Mouse (Mus musculus): ENCODE data around the gene Rapgef4.

Gene Rapgef4

DNA sequence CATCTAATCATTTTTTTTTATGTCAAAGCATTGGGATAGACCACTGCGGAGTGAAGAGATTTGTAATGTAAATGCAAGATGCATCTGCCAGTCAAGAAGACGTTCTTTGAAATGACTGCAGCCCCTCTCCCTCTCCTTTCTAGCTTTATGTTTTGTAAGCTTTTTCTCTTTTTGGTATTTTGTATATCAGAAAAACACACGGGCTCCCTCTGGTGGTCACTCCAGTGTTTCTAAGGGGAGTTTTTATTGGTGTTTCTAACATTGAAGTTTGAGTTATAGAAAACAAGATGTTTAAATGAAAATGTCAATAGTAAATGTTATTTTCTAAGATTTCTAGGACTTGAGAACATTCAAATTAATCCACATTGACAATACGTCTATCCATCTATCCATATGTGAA lies 168.0 kb downstream of the Rapgef4 start:
- no peak for DNase-seq (ENCODE audit: low spot score)

DNA sequence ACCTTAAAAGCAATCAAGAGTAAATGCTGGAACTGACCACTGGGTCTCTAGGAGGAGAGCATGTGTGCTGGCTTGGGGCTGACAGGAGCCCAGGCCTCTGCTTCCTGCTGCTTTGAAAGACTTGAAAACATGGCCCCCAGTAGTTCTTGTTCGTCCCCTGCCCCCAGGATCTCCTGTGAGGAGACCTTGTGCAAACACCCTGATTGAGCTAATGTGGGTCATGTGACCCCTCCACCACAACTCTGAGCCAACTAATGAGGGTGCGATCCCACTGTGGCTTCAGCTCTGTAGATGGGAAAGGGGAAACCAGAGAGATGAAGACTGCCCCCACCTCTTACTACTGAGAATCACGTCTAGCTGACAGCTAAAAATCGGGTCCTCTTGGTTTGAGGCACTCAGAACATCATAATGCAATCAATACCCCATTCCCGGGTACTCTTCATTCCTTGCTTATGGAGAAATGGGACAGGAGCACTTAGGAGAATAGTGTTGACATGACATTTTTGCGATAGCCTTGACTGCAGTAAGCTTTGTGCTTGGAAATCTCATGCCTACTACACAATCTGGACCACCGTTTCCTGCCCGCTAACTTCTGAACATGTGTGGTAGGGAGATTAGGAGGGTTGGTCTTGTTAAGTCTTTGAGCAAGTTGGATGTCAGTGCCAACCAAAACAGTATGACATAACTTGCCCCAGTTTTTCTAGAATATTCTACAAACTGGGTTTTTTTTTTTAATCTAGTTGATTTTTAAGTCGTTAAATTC lies 170.9 kb downstream of the Rapgef4 start:
- no peak for DNase-seq (ENCODE audit: low spot score)

DNA sequence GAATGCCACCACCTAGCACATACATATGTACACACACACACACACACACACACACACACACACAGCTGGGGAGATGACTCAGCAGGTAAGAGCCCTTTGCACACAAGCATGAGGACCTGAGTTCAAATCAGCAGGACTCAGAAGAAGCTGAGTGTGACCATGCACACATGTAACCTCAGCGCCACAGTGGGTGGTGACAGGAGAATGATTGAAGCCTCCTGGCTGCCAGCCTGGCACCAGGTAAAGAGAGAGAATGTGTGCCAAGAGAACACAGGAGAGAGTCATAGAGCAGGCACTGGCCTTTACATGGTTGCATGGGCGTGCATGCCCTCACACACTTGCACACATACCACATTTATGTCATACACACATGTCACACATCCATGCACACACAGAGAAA lies 171.7 kb downstream of the Rapgef4 start:
- no peak for DNase-seq (ENCODE audit: low spot score)

DNA sequence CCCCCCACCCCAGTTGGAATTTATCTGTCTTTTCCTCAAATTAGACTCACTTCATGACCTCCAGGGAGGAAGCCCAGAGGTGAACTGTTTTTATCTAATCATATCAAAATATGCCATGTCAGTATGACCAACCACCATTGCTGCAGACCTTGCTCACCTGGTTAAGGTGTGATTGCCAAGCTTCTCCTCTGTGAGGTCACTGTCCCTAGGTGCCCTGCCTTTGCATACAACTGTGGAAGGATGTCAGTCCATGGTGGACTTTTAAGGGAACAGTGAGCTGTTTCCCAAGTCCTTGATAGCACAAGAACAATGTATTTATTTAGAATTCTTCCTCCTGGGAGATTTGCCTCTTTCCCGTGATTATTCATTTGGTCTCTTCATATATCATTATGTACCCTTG lies 172.8 kb downstream of the Rapgef4 start:
- DNase-seq (ENCODE audit: low spot score), result no peak

DNA sequence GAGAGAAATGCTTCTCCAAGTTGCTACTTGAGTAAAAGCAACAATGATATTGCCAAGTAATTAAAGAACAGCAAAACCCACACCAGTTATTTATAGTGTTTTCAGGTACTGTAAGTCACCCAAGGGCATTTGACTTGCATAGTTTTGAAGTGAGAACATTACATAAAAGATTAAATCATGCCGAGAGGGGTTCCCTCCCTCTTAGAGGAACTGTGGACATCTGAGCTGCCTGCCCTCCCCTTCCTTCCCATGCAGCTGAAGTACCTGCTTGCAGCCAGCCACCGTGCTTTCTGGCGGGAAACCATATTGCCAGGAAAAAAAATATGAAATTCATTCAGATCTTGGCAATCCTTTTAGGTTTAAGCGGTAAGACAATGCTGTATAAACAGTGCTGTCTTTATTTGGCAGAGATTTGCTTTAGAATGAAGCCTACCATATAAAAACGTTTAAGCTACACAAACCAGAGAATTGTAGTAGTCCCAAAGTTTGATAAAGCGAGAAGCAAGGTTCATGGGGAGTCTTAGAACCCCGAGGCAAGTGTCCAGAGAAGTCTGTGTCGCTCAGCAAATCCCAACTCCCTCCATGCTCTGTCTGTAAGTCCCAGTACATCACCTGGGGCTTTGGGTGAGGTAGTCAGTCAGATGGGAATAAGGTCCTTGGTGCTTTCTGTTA lies 174.2 kb downstream of the Rapgef4 start:
- DNase-seq (ENCODE audit: low spot score), result no peak

DNA sequence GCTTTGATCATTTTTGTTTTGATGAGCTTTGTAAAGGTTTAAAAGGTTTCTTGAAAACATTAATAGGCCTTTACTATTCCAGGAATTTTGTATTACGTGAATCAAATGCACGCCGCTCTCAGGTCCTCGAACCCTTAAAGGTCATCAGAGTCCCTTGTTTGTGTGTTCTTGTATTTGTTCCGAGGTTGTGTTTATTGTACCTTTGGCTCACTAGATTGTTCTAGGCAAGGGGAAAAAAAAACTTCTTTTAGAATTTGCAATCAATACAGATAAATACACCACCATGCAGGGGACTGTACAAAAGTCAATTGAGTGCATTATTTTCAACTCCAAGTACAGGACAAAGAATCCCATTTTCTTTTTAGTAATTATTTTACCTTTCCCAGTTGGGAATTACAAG lies 175.4 kb downstream of the Rapgef4 start:
- no peak for DNase-seq (ENCODE audit: low spot score)

DNA sequence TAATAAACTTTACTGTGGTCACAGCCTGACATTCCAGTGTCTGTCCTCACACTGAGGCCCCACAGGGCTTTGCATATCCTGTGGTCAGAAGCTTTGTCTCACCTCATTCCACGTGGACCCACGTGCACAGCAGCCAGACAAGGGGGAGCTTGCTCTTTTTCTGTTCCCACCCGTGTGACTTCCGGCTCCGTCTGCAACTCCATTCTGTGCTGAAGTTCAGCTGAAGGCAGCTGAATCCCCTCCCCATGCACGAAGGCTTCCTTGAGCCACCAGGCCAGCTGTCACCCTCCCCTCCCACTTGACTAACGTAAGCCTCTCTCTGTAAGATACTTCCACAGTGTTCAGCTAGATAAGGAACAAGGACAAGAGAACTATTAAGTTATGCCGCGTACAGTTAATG lies 176.5 kb downstream of the Rapgef4 start:
- no peak for DNase-seq (ENCODE audit: low spot score)

DNA sequence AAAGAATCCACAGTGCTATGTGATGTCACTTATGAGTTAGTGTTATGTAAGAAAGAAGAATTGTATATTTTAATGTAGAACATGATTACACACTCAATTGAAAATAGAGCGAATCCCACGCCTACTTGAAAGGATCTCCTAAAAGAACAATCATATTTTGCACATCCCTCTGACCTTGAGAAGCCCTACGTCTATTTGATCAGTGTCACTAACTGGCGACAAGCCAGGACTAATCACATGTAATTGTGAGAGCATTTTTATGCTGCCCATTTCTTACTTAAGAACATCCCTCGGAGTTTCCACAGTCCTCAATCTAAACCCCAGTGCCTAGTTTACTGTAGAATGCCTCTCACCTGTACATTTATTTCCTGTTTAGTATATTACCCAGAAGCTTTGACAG lies 177.0 kb downstream of the Rapgef4 start:
- DNase-seq (ENCODE audit: low spot score), result no peak

DNA sequence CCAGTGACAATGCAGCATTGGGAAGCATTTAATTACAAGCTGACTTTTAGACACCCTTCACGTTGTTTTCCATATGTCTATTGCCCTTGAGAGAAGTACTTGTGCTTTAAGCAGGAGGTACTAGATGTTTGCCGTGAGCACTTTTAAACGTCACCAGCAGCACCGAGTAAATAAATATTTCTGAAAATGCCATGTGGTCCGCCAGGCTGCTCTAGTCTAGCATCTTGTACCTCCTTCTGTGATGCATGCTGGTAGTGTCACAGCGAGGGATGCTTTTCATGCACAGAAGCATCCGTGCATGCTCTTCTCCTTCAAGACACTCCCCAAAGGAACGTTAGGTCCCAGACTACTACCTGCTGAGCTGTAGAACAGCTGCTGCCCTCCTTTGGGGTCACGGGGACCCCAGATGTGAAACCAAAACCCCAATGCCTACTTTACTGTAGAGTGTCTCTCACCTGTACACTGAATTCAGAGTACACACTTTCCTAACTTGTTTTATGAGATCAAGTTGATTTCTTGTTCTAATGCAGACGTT lies 177.7 kb downstream of the Rapgef4 start:
- no peak for DNase-seq (ENCODE audit: low spot score)

DNA sequence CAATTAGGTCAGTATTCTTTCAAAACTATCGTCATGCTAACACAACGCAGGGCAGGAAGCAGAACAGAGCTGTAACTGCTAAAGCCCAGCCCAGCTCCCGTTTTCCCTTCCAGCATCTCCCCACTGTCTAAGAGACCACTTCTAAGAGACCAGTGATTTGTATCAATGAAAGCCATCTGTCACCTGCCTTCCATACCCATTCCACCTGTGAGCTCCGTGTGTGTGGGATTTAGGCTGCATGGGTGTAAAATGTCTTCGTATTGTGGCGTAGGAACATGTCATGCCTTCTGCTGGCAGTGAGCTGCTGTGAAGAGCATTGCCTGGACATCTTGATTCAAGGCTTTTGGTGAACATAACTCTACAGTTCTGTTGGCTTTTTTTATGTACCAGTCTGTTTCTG lies 178.2 kb downstream of the Rapgef4 start:
- DNase-seq (ENCODE audit: low spot score), result no peak

DNA sequence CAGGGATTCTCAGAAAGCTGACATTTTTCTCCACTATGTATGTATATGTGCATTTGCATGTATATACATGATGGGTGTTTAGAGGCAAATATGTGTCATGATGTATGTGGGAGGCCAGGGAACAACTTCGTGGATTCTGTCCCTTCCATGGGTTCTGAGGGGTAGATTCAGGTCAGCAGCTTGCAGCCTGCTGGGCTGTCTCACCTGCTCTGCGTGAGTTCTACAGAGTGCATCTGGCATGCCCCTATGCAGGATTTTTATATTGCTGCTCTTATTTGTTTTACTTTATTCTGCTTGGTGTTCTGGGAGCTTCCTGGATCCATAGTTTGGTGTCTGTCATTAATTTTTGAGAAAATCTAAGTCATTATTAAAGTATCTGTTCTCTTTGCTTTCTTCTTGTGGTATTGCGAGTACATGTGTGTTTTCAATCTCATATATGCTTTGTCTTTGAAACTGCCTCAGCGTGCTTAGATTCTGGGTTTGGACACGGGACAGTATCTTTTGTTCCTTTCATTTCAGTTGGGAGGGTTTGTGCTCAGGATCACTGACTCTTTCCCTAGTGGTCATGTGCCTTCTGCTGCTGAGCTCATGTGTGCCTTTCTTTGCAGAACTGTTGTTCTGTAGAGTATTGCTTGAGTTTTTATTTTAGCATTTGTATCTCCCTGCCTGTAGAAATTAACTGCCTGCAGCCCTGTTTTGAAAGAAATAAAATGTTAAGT lies 184.3 kb downstream of the Rapgef4 start:
- no peak for DNase-seq (ENCODE audit: low spot score)

DNA sequence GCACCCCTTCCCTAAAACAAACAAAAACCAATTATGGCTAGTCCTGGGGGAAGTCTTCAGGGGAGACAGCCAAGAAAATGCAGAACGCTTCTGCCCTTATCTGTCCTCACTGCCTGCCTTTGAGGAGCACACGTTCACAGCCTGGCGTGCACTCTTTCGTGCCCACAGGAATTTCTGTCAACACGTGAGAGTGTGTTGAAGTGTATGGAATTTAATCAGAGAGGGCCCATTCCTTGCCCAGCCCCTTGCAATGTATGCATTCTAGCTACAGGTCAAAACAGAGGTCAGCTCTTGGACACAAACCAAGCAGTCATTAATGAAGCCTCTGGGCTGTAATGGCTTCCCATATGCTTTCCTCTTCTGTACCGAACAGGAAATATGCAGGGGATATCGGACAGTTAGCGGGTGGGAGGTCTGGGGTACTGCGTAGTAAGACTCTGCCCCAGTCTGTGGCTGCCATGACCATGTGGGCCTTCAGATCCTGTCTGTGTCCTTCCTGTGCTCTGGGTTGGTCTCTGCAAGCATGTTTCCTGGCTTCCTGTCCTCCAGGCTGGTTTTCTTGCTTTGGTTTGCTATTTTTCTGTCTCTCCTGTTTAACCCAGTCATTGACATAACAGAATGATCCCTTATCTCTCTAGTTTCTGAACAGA lies 188.5 kb downstream of the Rapgef4 start:
- DNase-seq (ENCODE audit: low spot score), result no peak

DNA sequence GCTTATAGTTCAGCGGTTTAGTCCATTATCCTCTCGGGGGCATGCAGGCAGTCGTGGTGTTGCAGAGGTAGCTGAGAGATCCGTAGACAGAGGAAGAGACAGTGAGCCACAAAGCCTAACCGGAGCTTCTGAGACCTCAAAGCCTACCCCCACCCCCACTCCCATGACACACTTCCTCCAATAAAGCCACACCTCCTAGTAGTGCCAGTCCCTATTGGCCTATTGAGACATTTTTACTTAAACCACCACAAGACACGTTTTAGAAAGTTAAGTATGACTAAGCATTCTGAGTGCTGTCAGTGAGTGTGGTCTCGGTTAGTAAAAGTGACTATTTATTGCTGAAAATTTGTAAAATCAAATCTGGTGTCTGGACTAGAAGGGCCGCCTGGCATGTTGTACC lies 189.5 kb downstream of the Rapgef4 start:
- no peak for DNase-seq (ENCODE audit: low spot score)

DNA sequence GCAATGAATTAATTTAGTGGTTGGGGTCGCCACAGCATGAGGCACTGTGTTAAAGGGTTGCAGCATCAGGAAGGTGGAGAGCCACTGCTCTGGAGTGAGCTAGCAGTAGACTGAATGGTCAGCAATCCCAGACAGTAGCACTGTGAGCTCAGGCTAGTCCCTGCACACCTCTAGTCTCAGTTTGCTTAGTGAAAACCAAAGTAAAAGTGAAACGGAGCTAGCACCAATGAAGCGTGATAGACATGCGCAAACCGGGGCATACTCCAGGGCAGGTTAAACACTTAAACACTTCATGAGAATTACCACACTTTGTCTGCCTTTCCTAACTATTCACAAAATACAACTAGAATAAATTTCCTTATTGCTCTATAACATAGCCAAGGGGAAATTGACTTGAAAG lies 190.2 kb downstream of the Rapgef4 start:
- DNase-seq (ENCODE audit: low spot score), result no peak

DNA sequence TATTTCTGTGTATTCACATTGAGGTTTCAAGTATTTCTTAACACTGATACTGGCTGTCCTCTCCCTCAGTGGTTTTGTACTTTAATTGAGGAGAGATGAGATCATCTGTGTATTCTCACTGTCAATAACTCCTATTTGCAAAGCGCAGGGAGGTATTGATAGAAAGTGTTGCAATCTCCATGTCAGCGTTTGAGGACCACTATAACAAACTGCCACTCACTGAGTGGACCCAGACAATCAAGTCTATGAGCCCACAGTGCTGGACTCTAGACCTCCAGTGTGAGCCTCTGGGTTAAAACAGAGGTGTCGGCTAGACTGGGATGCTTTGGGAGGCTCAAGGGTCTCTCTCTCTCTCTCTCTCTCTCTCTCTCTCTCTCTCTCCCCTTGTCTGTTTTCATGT lies 192.0 kb downstream of the Rapgef4 start:
- no peak for DNase-seq (ENCODE audit: low spot score)

DNA sequence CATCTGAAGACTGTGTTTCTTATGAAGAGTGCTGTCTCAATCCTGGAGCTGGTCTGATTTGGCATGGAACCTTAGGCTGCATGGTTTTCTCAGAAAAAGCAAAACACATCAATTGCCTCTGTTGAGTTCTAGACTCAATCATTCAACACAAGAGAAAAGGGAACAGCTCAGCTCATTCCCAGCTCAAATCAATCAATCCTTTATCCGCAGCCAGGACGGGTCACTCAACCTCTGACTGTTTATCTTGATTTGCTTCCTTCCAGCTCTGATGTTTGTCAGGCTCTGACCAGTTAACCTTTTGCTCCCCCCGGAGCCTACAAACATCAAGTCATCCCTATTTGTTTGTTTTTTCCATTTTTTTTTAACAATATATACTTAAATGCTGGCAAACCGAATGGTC lies 192.8 kb downstream of the Rapgef4 start:
- DNase-seq (ENCODE audit: low spot score), result no peak

DNA sequence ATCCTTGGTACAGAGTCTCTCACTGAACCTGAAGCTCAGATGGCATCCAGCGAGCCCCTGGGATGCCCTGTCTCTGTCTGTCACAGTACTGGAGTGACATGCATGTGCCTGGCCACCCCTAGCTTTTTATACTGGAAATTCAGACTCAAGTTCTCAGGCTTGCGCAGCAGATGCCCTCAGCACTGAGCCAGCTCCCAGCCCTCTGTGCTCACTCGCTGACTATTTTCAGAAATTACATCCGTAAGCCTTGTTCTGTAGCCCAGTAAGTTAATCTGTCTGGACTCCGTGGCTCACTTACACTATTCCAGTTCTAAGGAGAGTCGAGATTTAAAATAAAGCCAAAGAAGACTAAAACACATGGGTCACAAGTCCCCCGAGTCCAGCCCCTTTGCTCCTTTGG lies 194.5 kb downstream of the Rapgef4 start:
- no peak for DNase-seq (ENCODE audit: low spot score)

DNA sequence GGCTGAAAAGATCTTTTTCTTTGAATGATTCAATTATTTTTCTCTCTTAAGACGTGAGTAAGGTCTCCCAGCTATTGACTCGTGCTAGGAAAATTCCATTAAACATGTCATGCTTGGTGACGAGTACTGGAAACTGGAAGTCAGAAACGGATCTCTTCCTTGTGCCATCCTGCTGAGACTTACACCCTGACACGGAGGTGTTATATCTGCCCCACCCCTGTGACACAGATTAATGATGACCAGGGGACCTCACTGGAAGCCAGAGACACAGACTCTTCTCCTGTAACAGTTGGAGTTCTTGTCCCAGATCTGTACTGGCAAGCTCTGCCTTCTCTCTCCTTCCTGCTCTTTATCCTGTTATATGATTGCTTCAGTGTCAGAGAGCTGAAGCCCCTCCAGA lies 194.9 kb downstream of the Rapgef4 start:
- no peak for DNase-seq (ENCODE audit: low spot score)

DNA sequence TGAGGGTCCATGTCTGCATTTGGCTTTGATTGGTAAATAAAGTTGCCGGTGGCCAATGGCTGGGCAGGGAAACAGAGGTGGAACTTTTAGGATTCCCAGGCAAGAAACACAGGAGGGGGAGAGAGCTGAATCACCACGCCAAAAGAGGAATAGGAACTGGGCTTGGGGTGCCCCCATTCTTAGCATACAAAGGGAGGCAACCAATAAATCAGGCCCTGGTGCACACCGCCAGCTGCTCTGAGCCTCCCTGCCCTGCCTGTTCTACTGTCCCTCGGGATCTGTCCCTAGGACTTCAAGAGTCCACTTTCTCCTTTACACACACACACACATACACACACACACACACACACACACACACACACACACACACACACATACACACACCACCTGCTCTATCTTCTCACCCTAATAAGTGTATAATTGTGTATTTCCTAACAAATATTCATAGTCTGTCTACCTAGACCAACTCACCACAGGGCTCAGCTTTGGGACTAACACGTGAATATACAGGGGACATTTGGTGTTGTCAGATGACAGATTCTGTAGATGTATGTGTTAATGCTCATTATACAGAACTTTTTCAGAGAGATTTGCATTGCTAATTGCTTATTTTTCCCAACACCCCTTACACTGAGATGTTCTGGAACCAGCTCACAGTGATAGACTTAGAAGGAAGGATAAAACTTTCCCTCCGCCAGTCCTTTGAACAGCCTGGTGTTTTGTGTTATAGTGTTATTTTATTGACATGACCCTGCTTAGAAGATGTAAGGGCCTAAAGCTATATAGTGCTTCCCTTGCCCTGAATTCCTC lies 196.4 kb downstream of the Rapgef4 start:
- DNase-seq (ENCODE audit: low spot score), result no peak

DNA sequence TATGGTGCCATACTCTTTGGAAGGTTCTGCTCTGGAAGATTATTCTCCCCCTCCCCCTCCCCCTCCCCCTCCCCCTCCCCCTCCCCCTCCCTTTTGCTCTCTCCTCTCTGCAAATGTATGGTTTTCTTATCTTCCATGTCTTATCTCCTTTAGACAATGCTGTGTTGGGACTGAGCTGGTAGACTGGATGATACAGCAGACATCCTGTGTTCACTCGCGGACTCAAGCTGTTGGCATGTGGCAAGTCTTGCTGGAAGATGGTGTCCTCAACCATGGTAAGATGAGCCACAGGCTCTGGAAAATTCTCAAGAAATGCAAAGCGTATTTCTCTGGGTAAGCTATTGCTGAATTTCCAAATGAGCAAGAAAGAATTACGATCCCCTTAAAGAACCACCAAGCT lies 197.0 kb downstream of the Rapgef4 start:
- no peak for DNase-seq (ENCODE audit: low spot score)

DNA sequence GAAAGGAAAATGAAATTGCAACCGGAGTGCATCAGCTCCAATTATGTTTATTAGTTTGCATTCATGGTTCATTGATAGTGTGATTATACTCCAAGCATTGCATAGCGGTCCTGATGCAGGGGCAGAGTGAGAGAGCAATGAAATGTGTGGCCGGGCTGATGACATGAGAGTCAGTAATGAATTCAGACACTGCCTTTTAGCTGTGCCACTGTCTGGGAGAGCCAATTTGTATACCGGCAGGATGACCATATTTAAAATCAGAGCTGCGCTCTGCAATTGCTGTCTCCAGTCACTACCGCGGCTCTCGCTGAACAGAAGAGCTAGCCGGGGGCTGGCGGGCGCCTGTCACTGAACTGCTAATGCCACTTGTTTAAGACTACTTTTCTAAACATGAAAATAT lies 197.5 kb downstream of the Rapgef4 start:
- no peak for DNase-seq (ENCODE audit: low spot score)

Data from urinary bladder, postnatal 10 days (tissue).